Mouse (Mus musculus) adrenal gland, adult 8-10 months (tissue): ENCODE measurements around the gene Vmn2r84. TPM values are rescaled to one million over a fixed set of nuclear protein-coding genes. Genes with fewer than 3 reads are reported as not detected.
"Not testable (repeated sequence)": the region's sequence is repeated elsewhere in the genome, so short reads cannot be mapped to it uniquely, and the experiment has no call there.

Experiments used
- DNase-seq: peaks from one replicate; pipeline ENCODE4 v3.0.0; 2022
- total RNA-seq, 4 experiments: library from RNA; stranded (reverse); gene quantifications; 2 replicates each; pipeline ENCODE4 v1.2.4; 2022

Gene Vmn2r84
- total RNA-seq, result not detected

DNA sequence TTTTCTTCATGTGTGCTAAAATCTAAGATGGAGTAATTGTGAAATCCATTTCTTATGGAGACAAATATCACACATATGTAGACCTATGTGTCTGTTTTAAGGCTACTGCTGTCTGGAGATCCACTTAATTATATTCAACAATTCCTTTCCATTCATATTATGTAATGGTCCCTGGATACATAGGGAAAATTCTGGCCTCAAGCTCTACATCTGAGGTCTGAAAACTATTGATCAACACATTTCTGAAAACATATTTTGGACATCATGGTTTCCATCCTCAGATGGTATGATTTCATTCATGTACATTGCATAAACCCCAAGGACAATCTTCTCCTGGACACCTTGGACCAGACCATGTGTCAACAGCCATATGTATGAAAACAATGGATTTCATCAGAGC is at the start of gene Vmn2r84:
Vmn2r84 (minus strand) TSS at position 101 of the 400 bp plus-strand sequence.
- no peak for DNase-seq

DNA sequence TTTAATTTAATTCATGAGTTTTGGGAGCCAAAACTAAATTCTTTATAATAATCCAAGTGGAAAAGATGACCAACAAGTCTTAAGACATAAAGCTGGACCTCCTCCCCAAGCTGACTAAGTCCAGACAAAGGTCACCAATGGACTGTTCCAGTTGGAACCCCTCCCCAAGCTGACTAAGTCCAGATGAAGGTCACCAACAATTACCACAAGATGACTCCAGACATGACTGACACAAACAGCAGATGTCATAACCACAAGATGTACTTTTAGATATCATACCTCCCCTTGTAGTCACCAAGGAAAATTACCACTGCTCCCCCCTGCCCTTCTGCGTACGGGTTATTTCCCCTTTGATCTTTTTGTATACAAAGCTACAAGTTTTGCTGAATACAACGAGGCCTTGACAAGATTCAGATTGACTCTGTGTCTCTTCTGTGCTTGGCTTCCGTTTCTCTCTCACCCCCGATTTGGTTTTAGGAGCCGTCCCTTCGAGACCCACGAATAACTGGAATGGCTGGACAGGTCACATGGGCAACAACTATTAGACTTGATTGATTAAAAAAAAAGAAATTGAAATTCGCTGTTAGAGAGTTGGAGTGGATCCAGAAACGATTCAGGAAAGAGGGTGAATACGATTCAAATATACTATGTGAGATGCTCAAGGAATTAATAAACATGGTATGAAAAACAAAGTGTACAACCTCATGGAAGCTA is 40.2 kb upstream of the Vmn2r84 start:
- peak; percentile 15 for DNase-seq

DNA sequence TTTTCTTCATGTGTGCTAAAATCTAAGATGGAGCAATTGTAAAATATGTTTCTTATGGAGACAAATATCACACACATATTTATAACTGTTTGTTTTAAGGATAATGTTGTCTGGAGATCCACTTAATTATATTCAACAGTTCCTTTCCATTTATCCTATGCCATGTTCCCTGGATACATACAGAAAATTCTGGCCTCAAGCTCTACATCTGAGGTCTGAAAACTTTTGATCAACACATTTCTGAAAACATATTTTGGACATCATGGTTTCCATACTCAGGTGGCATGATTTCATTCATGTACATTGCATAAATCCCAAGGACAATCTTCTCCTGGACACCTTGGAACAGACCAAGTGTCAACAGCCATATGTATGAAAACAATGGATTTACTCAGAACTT is 35.5 kb upstream of the Vmn2r84 start, which contains the start of gene Vmn2r85:
Vmn2r85 (minus strand) TSS at position 101 of the 400 bp plus-strand sequence.
- not testable (repeated sequence) for DNase-seq

DNA sequence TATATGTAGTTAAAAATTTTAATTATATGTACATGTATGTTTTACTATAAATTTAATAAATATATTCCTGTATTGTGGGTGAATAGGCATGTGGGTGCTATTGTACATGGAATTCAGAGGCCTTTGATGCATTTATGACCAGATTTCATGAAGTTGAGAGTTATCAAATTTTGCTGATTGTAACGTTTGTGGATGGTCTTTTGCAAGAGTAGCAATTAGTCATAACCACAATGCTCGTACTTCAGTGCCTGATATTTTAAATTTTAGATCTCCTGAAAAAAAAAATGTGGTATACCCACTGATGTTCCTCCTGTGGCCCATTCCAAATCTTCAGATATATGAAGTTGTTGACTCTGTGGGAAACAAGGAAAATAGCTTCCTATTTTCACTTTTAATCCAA is 28.2 kb upstream of the Vmn2r84 start:
- DNase-seq, result not testable (repeated sequence)

DNA sequence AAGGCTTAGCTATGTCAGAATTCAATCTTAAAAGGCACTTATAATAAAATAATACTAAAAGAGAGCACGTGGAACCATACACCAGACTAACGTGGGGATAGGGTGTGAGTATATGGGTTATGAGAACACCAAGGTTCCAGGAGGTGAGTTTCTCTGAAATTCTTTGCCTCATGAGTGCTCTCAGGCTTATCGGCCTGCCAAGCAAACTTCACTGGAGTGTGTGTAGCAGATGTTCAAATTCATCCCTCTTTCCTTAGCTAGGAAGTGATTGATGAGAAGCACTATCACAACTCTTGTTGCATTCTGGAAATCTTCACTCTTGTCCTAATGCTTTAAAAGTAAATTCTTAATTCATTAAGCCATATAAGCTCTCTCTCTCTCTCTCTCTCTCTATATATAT is 26.3 kb upstream of the Vmn2r84 start:
- no peak for DNase-seq

DNA sequence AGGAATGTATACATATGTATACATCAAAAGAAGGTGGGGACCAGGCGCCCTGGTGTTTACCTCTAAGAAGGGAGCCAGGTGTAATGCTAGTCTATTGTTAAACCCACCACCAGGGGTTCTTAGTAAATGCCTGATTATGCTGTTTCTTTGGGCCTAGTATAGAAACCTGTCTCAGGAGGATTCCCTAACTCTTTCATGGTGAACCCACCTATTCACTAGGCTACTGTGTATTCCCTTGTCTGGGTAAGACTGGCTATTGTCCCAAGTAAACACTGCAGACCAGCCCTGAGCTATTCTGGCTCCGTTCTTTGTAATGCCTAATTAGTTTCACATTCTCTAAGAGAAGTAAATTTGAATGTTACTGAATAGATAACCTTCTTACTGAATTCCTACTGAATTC is 25.8 kb upstream of the Vmn2r84 start:
- not testable (repeated sequence) for DNase-seq

DNA sequence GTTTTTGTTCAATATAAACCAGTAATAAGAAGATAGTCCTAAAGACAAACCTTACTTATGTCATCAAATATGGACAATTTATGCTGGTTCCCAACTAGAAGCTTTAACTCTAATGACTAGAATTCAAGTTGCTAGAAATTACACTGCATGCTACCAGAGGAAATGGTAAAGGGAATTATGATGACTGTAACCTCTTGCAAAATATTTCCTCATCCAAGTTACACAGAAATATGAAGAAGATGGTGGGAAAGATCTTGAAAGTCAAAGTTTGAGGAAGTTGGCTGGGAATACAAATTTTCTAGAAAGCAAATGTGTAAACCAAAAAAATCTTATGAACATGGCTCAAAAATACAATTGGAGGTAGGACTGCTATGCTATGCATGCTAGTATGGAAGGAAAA is 22.2 kb upstream of the Vmn2r84 start:
- DNase-seq, result not testable (repeated sequence)

DNA sequence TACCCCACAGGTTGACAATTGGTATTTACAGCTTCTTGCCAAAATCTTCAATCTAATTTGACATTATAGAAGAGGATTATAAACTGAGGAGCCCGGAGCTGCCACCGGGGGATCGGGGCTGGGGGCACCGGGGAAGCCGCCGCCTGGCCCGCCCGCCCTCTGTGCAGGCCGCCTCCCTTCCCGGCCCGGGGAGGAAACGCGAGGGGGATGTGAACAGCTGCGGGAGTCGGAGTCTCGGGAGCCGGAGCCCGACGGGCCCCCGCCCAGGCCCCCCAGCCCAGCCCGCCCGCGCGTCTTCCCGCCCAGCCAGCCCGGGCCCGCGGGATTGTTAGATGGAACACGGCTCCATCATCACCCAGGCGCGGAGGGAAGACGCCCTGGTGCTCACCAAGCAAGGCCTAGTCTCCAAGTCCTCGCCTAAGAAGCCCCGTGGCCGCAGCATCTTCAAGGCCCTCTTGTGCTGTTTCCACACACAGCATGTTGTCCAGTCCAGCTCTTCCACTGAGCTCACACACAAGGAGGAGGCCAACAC is 18.1 kb upstream of the Vmn2r84 start:
- not testable (repeated sequence) for DNase-seq

DNA sequence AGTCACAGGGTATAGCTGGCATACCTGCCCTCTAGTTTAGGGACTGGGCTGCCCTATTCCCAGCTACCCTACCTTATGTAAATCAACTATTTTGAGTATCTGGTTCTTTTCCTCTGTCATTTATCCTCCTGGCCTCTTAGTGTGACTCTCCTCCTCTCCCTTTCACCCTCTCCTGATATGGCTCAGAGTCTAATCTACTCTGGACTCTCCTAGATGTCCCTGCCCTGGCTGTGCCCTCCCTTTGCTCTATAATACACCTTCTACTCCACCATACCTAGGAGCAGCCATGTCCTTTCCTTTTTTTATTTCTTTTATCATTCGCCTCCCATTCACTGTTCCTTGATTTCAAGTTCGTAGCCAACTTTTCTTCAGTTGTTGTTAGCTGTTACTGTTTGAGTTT is 19.0 kb downstream of the Vmn2r84 start:
- no peak for DNase-seq

DNA sequence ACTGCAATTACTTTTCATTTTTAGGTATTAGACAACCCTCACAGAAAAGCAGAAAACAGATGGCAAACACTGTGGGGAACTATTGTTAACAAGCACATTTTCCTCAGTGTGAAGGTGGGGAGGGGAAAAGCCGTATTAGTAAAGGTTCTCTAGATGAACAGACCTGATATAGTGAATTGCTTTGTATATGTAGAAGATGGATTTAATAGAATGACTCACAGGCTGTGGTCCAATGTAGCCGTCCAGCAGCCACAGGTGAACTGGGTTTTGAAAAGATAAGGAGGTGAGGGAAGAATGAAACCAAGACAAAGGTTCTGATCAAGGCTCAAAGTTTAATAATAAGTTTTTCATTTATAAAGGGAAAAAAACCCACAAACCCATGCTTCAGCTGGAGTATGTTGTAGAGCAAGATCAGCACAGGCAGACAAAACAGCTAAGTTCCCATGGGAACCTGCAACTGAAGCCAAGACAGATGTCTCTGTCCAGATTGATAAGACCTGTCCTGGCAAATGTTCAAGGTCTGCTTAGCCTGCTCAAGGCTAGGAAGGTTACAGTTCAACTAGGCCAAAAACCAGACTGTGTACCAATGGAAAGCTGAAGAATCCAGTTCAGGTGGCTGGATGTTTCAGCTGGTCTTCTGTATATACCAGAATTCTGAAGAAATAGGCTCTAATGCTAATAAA is 21.5 kb downstream of the Vmn2r84 start:
- DNase-seq, result no peak

DNA sequence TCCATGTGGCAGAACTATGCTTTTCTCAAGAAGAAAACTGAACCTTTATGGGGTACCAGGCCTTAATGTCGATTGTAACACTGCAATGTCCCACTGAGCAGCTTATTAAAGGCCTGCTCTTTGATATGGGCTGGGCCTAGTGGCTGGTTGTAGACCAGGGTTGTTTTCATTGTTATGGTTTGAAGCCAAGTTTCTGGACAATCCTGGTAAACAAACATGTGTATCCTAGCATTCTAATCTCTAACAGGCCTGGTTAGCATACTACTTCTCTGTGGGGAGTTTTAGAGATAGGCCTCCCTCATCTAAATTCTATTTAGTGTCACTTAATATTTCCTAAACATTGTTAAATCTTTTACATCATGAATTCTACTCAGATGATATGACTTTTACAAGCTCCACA is 22.5 kb downstream of the Vmn2r84 start:
- no peak for DNase-seq

DNA sequence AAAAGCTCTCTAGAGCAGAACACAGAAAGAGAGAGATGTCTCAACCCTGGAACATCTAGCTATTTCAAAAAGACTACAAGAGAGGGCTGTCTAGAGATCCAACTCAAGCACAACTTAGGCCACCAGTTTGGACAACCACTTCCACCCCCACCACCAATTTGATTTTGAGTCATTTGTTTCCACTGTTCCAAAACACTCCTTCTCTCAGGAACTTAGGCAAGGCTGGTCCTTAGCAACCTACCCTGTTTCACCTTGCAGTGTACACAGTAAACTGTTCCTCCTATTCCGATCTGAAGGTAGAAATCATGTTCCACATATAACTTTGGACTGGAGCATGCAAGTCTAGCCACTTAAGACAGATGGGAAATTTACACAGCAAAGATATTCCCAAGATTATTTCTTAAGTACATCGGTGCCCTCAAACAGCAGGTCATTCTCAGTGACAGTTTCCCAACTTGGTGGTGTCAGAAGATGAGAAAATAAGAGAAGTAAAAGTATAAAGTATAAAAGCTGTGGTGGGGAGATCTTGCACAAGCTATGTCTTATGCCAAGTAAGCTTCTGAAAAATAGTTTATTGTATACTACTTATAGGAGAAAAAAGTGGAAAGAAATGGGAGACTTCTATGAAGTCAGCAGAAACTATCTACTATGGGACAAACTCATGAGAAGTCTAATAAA is 24.0 kb downstream of the Vmn2r84 start:
- no peak for DNase-seq

DNA sequence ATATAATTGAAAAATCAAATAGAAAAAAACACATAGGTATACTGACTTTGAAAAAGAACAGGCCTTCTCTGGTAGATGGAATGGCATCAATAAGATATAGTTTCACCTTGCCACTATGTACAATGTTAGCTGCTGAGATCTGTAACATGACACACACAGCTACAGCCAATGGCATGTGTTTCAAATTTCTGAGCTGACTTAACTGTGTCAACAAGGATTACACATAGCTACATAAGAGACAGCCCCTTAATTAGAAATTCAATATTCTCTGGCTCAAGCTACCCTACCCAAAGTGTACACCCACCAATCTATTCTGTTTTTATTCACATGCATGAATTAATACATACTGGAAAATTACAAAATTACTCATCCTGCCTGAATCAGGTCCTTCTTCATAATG is 25.7 kb downstream of the Vmn2r84 start:
- no peak for DNase-seq

DNA sequence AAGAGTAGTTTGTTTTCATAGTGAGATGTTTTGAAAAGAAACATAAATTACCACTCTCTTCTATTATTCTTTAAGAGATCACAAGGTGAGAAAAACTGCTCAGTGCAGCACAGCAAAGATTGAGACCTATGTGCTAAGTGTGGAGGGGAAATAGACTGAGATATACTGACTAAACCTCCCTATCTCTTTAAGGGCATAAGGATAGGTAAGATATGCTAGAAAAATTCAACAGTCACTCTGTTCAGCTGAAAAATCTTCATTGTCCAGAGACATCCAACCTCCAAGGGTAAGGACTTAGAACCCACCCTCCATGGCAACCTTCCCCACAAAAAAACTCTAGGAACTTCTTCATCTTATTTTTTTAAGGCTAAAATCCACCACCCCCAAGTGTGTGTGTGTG is 29.4 kb downstream of the Vmn2r84 start:
- no peak for DNase-seq

DNA sequence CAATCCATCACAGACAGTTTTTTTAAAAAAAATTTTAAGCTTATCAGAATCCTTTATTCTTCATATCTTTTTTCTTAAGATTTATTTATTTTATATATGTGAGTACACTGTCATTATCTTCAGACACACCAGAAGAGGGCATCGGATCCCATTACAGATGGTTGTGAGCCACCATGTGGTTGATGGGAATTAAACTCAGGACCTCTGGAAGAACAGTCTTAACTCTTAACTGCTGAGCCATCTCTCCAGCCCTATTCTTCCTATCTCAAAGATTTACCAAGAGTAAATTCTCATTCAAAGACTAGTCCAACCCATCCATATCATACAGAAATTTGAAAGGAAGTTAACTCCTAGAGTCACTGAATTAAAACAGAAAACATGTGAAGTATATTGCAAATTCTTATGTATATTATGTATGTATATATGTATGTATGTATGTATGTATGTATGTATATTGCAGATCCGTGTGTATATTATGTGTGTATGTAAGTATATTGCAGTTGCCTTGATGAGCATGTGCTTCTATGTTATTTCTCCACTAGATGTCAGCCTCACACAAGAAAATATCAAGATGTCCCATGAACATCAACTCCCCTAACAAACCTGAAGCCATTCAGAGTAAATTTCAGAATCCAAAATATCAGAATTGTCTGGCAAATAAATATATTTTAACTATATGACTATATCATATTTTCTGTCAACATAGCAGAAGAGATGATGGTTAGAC is 30.5 kb downstream of the Vmn2r84 start:
- DNase-seq, result no peak

DNA sequence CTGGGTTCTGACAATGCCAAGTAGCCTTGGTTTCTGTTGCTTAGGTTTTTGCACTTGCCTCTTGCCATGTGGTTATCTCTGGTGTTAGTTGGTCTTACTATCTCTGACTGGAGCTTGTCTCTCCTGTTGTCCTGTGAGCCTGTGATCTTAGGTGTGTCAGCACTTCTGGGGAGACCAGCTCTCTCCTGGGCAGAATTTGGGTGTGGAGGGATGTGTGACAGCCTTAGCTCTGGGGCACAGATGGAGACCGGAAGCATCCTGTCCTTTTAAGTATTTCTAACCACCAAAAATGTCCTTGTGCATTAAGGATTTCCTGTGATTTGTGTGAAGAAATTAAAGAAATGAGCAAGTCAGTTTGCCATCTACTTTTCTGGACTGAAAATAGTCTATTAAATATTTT is 50.1 kb downstream of the Vmn2r84 start:
- DNase-seq, result no peak

DNA sequence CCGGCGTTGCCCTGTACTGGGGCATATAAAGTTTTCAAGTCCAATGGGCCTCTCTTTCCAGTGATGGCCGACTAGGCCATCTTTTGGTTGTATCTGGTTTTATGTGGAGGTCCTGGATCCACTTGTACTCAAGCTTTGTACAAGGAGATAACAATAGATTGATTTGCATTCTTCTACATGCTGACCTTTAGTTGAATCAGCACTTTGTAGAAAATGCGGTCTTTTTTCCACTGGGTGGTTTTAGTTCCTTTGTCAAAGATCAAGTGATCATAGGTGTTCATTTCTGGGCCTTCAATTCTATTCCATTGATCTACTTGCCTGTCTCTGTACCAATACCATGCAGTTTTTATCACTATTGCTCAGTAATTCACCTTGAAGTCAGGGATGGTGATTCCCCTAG is 54.1 kb downstream of the Vmn2r84 start:
- DNase-seq, result not testable (repeated sequence)

DNA sequence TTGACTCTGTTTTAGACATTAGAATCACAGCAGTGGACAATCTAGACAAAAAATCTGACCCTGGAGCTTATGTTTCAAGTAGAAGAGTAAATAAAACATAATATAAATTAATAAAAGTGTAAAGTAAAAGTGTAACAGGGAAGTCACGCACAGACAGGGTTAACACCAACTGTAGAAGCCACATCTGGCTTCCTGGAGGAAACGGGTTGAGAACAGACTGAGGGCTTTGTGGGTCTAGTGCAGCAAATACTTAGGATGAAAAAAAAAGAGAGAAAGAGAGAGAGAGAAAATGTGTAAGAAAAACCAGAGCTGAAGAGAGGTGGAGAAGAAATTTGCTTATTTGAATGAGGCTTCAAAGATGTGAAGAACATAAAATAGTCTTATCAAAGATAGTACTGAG is 56.6 kb downstream of the Vmn2r84 start:
- no peak for DNase-seq

DNA sequence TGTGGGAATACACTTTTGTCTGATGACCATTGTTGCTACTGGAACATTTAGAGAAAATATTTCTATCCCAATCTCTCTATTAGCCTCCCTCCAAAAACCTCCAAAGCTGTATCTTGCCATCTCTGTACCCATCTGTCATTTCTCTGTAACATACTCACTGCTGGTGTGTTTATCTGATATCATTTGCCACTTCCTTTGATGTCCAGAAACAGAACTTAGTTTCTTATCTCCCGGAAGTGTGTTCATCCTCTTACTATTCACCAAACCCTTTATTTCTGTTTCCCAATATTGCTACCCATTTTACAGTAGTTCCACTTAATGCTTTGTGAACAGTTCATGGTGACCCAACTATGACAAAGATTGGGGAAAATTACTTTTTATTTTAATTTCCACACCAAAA is 57.7 kb downstream of the Vmn2r84 start:
- DNase-seq, result no peak

DNA sequence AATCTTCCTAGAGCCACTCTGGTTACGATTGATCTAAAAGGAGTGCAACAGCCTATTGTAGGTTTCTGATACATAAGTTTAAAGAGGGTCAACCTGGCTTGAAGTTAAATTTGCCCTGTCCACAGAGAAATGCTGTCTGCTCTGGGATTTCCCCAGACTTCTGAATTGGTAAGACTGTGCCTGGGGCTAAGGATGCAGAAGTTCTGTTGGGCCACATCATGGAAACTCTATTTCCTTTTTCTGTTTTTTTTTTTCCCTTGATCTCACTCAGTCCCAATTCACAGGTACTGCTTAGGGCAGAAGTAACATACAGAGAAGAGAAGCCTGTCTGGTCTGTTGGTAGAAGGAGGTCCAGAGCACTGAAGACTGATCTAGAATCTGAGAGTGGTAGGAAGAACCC is 63.4 kb downstream of the Vmn2r84 start:
- no peak for DNase-seq
